ENCODE assay signal across 26 mouse cellular contexts in genomic region chr4:129388404-129388803, GRCm38 (mm10).
"Had no signal": no experiment of that assay in that cellular context is flagged by ENCODE, and none has a peak within 500 bp of the region (broad histone marks: within the 10 kb centered on the region; RNA-seq: fewer than 3 reads in every experiment).

No protein-coding gene starts in this region.

- H3K9me3 ChIP-seq: kidney, embryonic 15.5 days; limb, embryonic 10.5 days; limb, embryonic 13.5 days; liver, embryonic 12.5 days; liver, embryonic 15.5 days; lung, embryonic 15.5 days; megakaryocyte, embryonic 14.5 days; midbrain, embryonic 12.5 days; midbrain, embryonic 15.5 days; neural tube, embryonic 12.5 days; neural tube, embryonic 15.5 days had no signal

- H3K9ac ChIP-seq: kidney, embryonic 15.5 days; limb, embryonic 13.5 days; liver, embryonic 12.5 days; liver, embryonic 15.5 days; lung, embryonic 15.5 days; midbrain, embryonic 12.5 days; midbrain, embryonic 15.5 days; neural tube, embryonic 12.5 days; neural tube, embryonic 15.5 days had no signal

- ATAC-seq: liver, embryonic 12.5 days; midbrain, embryonic 15.5 days had no signal

- H3K36me3 ChIP-seq: kidney, embryonic 15.5 days; limb, embryonic 10.5 days; limb, embryonic 13.5 days; liver, embryonic 12.5 days; liver, embryonic 15.5 days; lung, embryonic 15.5 days; midbrain, embryonic 12.5 days; midbrain, embryonic 15.5 days; neural tube, embryonic 12.5 days; neural tube, embryonic 15.5 days had no signal

- H3K27me3 ChIP-seq: kidney, embryonic 15.5 days; limb, embryonic 13.5 days; liver, embryonic 12.5 days; liver, embryonic 15.5 days; lung, embryonic 15.5 days; midbrain, embryonic 12.5 days; midbrain, embryonic 15.5 days; neural tube, embryonic 12.5 days; neural tube, embryonic 15.5 days had no signal

- H3K4me1 ChIP-seq: limb, embryonic 10.5 days; limb, embryonic 13.5 days; midbrain, embryonic 15.5 days; neural tube, embryonic 12.5 days; neural tube, embryonic 15.5 days had no signal

- H3K4me3 ChIP-seq: kidney, embryonic 15.5 days; limb, embryonic 10.5 days; limb, embryonic 13.5 days; liver, embryonic 12.5 days; liver, embryonic 15.5 days; lung, embryonic 15.5 days; megakaryocyte, embryonic 14.5 days; midbrain, embryonic 12.5 days; midbrain, embryonic 15.5 days; neural tube, embryonic 12.5 days; neural tube, embryonic 15.5 days had no signal

- H3K27ac ChIP-seq: kidney, embryonic 15.5 days; limb, embryonic 10.5 days; limb, embryonic 13.5 days; liver, embryonic 12.5 days; liver, embryonic 15.5 days; lung, embryonic 15.5 days; midbrain, embryonic 12.5 days; midbrain, embryonic 15.5 days; neural tube, embryonic 12.5 days; neural tube, embryonic 15.5 days; stomach, postnatal 0 days had no signal

- H3K4me2 ChIP-seq: kidney, embryonic 15.5 days; limb, embryonic 13.5 days; liver, embryonic 12.5 days; liver, embryonic 15.5 days; lung, embryonic 15.5 days; midbrain, embryonic 12.5 days; midbrain, embryonic 15.5 days; neural tube, embryonic 12.5 days; neural tube, embryonic 15.5 days had no signal

- DNase-seq: kidney, adult 11 months; kidney, adult 8-10 months; kidney, postnatal 10 days; kidney, postnatal 36 days; liver; lung, adult 18-20 months; lung, postnatal 10 days; lung, postnatal 36 days; right cerebral cortex, adult 18-20 months; right cerebral cortex, postnatal 14 days; right cerebral cortex, postnatal 4 days; thymus, adult 2 months; thymus, postnatal 14 days; thymus, postnatal 4 days had no signal
